Mouse (Mus musculus) limb, embryonic 13.5 days (tissue): ENCODE data around the gene Pkp4. TPM values are rescaled to one million over a fixed set of nuclear protein-coding genes. Genes with fewer than 3 reads are reported as not detected.

ENCODE experiments used
- ATAC-seq: fragments of 200-750 bp; cut with Nextera tagmentation; 2 replicates; pipeline ENCODE4 v1.8.0; 2017; ENCODE audit warnings: low read depth, moderate number of reproducible peaks, moderate TSS enrichment; ENCODE audit not compliant: low FRiP score
- H3K27ac ChIP-seq: fragments of 300-500 bp; sonication (generic); 2 replicates; pipeline ENCODE4 v1.5.1; 2015; ENCODE audit warnings: inconsistent platforms, mild to moderate bottlenecking, moderate library complexity
- H3K27me3 ChIP-seq: fragments of 300-500 bp; sonication (generic); 2 replicates; pipeline ENCODE4 v1.6.1; 2015; ENCODE audit warnings: mild to moderate bottlenecking, inconsistent platforms
- H3K36me3 ChIP-seq: fragments of 300-500 bp; sonication (generic); 2 replicates; pipeline ENCODE4 v1.6.1; 2015; ENCODE audit warnings: inconsistent platforms, mild to moderate bottlenecking, moderate library complexity
- H3K4me1 ChIP-seq: fragments of 300-500 bp; sonication (generic); 2 replicates; pipeline ENCODE4 v1.6.1; 2015; ENCODE audit warnings: inconsistent platforms
- H3K4me2 ChIP-seq: fragments of 300-500 bp; sonication (generic); replicated peaks from 2 replicates; pipeline ENCODE4 v1.6.1; 2015; ENCODE audit warnings: inconsistent platforms, mild to moderate bottlenecking, moderate library complexity
- H3K4me3 ChIP-seq: fragments of 300-500 bp; sonication (generic); 2 replicates; pipeline ENCODE4 v1.5.1; 2015; ENCODE audit warnings: moderate library complexity, mild to moderate bottlenecking, inconsistent platforms
- H3K9ac ChIP-seq: fragments of 300-500 bp; sonication (generic); 2 replicates; pipeline ENCODE4 v1.6.1; 2015; ENCODE audit warnings: mild to moderate bottlenecking, inconsistent platforms
- H3K9me3 ChIP-seq: fragments of 300-500 bp; sonication (generic); 2 replicates; pipeline ENCODE4 v1.6.1; 2016; ENCODE audit warnings: inconsistent platforms
- whole genome bisulfite sequencing: fragments of 180-500 bp; shearing (Covaris S2); methylation state at CpG from one replicate; pipeline ENCODE4 v1.1.7; 2015; 5-methylcytosine and 5-hydroxymethylcytosine counted together
- polyA plus RNA-seq: library from polyadenylated mRNA; unstranded; fragments of >200 nt; fragmentation: Nextera tagmentation; extraction: Ambion mirVana; gene quantifications from 2 replicates; pipeline ENCODE4 v1.2.1, GENCODE M21; 2015

Gene Pkp4
- polyA plus RNA-seq, 1 experiment from 2014 or later: 23.2 TPM

DNA sequence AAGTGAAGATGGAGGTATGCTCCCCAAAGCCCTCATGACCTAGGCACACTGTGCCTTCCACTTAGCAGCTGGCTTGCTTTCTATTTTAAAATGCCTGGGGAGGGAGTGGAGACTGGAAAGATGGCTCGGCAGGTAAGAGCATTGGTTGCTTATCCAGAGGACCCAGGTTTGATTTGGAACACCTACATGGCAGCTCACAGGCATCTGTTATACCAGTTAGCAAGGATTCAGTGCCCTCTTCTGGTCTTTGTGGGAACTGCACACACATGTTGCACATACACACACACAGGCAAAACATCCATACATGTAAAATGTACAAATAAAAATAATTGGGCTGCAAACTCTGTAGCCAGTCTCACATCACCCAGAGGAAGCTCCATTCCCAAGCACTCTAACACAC is 158.0 kb downstream of the Pkp4 start:
- Histone ChIP-seq H3K27me3 (no peaks in the 10 kb centered on the region), H3K4me2 (no peak overlapping the region), H3K27ac (no peak overlapping the region), H3K9ac (no peak overlapping the region), H3K4me1 (no peaks in the 10 kb centered on the region), H3K36me3 (peaks cover 55% of the 10 kb centered on the region), H3K4me3 (no peak overlapping the region), H3K9me3 (peaks cover 22% of the 10 kb centered on the region)
- WGBS: 100% methylated on average over 1 of the region's 1 CpGs
- no peak for ATAC-seq

DNA sequence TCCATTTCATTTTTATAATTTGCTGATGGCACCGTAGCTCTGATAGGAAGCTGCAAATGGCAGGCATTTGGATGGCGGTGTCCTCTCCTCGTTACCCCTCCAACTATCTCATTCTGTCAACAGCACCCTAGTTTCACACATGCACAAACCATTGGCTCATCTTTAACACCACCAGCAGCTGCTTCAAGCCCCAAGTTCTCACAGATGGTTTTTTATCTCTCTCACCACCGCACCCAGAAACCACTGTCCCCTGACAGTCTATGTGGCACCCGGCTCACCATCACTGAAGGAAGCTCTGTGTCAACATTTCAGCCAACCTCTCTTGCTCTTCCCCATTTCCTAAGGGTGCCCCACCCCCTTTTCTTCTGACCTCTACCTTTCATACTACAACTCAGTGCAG is 167.3 kb downstream of the Pkp4 start:
- no peak for ATAC-seq
- Histone ChIP-seq H3K4me1 (no peaks in the 10 kb centered on the region), H3K9me3 (no peaks in the 10 kb centered on the region), H3K4me3 (no peak overlapping the region), H3K9ac (no peak overlapping the region), H3K36me3 (peaks cover 30% of the 10 kb centered on the region), H3K27me3 (no peaks in the 10 kb centered on the region), H3K4me2 (no peak overlapping the region), H3K27ac (no peak overlapping the region)
- WGBS: 96% methylated on average over 5 of the region's 5 CpGs

DNA sequence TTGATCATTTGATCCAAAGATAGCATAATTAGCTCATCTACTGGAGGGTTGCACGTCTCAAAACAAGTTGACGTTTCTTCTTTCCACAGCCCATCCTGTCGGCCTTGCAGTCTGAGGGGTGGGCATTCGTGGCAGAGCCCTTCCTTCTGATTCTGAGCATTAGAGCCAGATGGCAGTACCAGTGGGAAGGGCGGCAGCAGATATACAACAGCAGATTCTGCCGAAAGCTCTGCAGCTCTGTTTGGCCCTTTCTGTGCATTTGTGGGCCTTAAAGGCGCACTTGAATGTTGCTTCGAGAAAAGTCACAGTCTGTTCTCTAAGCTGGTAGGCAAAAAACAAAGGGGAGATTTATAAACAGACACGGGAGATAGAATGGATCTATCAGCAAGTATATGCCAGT is 170.4 kb downstream of the Pkp4 start:
- ATAC-seq: no peak
- Histone ChIP-seq H3K4me3 (no peak overlapping the region), H3K27ac (no peak overlapping the region), H3K4me1 (no peaks in the 10 kb centered on the region), H3K4me2 (no peak overlapping the region), H3K9ac (no peak overlapping the region), H3K9me3 (no peaks in the 10 kb centered on the region), H3K36me3 (peaks cover 43% of the 10 kb centered on the region), H3K27me3 (no peaks in the 10 kb centered on the region)
- WGBS: 79% methylated on average over 9 of the region's 9 CpGs

DNA sequence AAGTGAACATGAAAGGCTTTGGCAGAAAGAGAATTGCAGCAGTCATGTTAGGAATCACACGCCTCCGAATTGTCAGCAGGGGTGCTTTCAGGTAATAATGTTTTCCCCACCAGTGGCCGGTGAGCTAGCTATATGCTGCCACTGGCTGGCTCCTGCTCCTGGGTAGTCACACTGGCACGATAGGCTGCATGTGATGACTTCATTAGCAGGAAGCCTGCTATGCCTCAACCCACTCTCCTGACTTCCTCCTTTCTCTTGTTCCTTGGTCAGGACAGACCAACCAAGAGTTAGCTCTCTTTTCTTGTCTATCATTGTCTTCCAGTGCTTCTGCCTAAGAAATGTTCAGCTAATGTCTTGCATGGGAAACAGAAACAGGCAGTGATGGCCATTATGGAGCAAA is 171.9 kb downstream of the Pkp4 start:
- H3K9me3 ChIP-seq: no peaks in the 10 kb centered on the region
- no peak for ATAC-seq
- no peaks in the 10 kb centered on the region for H3K27me3 ChIP-seq
- WGBS: 84% methylated on average over 4 of the region's 4 CpGs
- no peak overlapping the region for H3K4me2 ChIP-seq
- H3K4me3 ChIP-seq: no peak overlapping the region
- H3K27ac ChIP-seq: no peak overlapping the region
- no peaks in the 10 kb centered on the region for H3K4me1 ChIP-seq
- peaks cover 44% of the 10 kb centered on the region for H3K36me3 ChIP-seq
- no peak overlapping the region for H3K9ac ChIP-seq

DNA sequence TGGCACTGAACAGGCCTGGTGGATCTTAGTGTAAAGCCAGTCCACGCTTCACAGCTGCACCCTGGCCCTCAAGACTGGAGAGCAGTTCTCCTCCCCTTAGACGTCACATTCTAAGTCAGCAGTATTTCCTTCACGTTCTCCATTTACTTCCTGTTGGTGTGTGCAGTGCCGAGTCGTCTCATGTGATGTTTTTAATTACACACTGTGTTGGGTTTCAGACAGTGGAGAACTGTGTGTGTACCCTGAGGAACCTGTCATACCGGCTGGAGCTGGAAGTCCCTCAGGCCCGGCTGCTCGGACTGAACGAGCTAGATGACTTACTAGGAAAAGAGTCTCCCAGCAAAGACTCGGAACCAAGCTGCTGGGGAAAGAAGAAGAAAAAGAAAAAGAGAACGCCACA is 177.9 kb downstream of the Pkp4 start:
- no peak for ATAC-seq
- Histone ChIP-seq H3K9me3 (no peaks in the 10 kb centered on the region), H3K36me3 (peaks cover 63% of the 10 kb centered on the region), H3K4me3 (no peak overlapping the region), H3K27ac (no peak overlapping the region; the same call in 1 of the 2 replicates), H3K27me3 (no peaks in the 10 kb centered on the region), H3K9ac (no peak overlapping the region), H3K4me1 (no peaks in the 10 kb centered on the region), H3K4me2 (no peak overlapping the region)
- WGBS: 40% methylated on average over 11 of the region's 11 CpGs

DNA sequence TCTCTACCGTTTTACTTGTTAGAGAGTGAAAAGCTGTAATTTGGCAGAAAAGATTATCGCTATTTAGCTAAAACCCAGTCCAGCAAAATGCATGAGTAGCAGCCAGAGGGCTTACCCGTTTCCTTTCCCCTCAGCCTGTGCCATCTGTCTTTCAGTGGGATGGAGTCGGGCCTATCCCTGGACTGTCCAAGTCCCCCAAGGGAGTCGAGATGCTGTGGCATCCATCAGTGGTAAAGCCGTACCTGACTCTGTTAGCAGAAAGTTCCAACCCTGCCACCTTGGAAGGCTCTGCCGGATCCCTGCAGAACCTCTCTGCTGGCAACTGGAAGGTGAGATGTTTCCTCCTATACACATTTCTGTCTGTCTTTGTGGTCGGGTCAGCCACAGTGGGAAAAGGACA is 178.3 kb downstream of the Pkp4 start:
- no peak overlapping the region for H3K9ac ChIP-seq
- 81% methylated on average over 8 of the region's 8 CpGs for WGBS
- H3K27ac ChIP-seq: no peak overlapping the region
- H3K9me3 ChIP-seq: no peaks in the 10 kb centered on the region
- peaks cover 65% of the 10 kb centered on the region for H3K36me3 ChIP-seq
- no peak for ATAC-seq
- H3K27me3 ChIP-seq: no peaks in the 10 kb centered on the region
- no peak overlapping the region for H3K4me3 ChIP-seq
- no peak overlapping the region for H3K4me2 ChIP-seq
- H3K4me1 ChIP-seq: no peaks in the 10 kb centered on the region

DNA sequence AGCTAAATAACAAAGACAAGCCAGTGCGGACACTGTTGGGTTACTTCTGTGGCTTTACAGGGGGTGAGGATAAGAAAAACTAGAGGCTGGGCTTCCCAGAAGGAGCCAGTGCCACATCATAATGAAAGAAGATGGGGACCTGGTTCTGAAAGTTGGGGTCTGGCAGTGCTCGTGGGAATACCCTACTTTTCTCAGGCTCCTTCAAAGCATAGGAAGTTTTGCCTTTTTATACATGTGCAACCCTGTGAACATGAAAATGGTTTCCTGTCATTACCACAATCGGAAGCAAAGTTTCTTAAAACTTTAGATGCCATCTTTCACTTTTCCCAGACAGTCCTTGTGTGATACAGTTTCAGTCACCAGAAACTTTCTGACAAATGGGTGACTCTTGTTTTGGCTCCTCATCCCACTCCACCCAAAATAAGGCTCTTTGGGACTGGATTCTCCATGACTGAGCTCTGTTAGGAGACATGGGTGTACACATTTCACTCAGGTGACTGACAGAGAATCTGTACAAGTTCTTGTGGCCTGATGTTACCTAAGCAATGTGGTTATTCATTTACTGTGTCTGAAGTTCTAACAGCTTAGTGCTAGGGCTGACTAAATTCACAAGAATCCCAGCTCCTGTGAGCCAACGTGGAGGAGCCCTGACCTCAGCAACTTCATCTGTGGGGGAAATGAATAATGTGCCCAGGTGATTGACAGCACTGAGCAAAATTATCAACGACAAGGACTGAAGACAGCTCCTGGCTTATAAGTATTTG is 179.3 kb downstream of the Pkp4 start:
- Histone ChIP-seq H3K4me3 (no peak overlapping the region), H3K4me1 (no peaks in the 10 kb centered on the region), H3K4me2 (no peak overlapping the region), H3K9ac (no peak overlapping the region), H3K36me3 (peaks cover 66% of the 10 kb centered on the region), H3K27me3 (no peaks in the 10 kb centered on the region), H3K27ac (no peak overlapping the region), H3K9me3 (no peaks in the 10 kb centered on the region)
- 85% methylated on average over 5 of the region's 5 CpGs for WGBS
- no peak for ATAC-seq

DNA sequence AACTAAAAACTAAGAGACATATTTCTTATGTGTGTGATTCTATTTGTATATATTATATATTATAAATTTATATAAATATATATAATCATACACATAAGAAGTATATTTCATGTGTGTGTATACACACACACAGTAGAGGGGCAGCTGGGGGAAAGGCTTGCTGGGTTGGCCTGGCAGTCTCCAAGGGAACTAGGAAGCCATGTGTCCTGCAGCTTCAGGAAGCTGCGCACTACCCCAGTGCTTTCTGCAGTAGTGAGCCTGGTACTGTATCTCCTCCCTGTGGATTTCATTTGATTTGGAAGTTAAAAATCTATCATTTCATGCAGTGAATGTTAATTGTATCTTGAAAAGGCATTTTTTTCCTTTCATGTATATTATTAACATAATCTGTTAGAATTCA is 180.2 kb downstream of the Pkp4 start:
- no peaks in the 10 kb centered on the region for H3K4me1 ChIP-seq
- WGBS: 100% methylated on average over 1 of the region's 1 CpGs

DNA sequence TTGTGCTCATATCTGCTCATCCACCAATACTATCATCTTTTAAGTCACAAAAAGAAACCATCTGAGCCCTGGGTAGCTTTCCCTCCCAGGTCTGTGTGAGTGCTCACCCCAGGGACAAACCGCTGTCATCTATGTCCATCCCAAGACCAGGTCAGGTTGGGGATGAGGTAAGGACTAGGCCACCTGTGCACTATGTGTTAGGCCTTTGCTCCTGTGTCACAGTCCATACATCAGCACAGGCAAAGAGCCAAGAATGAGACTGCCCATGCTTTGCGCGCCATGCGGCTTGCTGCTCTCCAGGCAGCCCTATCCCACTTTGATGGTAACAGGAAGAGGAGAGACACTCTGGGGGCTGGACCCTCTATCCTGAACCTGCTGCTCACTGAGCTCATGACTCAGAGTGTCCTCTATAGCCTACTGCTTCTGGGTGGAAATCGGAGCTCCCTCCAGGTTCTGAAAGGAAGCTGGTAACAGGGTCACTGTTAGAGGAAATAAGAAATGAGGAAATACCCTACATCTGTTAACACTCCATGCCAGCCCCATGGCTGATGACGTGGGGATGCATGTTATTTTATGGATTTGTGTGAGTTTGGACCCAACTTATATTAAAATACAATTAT is 182.1 kb downstream of the Pkp4 start:
- no peak overlapping the region for H3K4me3 ChIP-seq
- H3K9ac ChIP-seq: no peak overlapping the region
- H3K9me3 ChIP-seq: no peaks in the 10 kb centered on the region
- no peak for ATAC-seq
- H3K36me3 ChIP-seq: peaks cover 74% of the 10 kb centered on the region
- no peaks in the 10 kb centered on the region for H3K4me1 ChIP-seq
- H3K27me3 ChIP-seq: no peaks in the 10 kb centered on the region
- no peak overlapping the region for H3K27ac ChIP-seq
- no peak overlapping the region for H3K4me2 ChIP-seq
- 90% methylated on average over 6 of the region's 6 CpGs for WGBS

More for the DNA sequence above, 180.2 kb downstream of the Pkp4 start:
- H3K4me2 ChIP-seq: no peak overlapping the region
- H3K27ac ChIP-seq: no peak overlapping the region
- no peak overlapping the region for H3K9ac ChIP-seq
- H3K36me3 ChIP-seq: peaks cover 72% of the 10 kb centered on the region
- no peaks in the 10 kb centered on the region for H3K27me3 ChIP-seq
- H3K4me3 ChIP-seq: no peak overlapping the region
- H3K9me3 ChIP-seq: no peaks in the 10 kb centered on the region
- ATAC-seq: no peak

DNA sequence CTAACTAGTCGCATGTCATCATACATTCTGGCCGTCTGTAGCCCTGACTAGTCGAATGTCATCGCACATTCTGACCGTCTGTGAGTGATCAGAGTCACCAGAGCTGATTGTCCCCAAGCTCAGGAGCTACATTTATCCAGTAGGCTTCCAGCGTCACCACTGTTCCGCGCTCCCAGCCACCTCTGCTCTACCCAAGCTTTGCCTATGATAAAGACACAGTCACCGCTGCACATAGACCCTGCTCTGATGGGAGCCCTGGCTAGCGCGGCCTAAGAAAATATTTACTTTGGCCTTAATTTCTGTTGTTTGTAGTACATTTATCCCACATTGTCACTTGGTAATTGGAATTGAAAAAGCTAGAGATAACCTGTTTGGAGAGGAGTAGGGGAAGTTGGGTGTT is 183.2 kb downstream of the Pkp4 start:
- no peak overlapping the region for H3K9ac ChIP-seq
- H3K36me3 ChIP-seq: peaks cover 79% of the 10 kb centered on the region
- H3K4me2 ChIP-seq: no peak overlapping the region
- no peaks in the 10 kb centered on the region for H3K4me1 ChIP-seq
- 96% methylated on average over 11 of the region's 11 CpGs for WGBS
- no peak overlapping the region for H3K27ac ChIP-seq
- no peaks in the 10 kb centered on the region for H3K27me3 ChIP-seq
- no peak overlapping the region for H3K4me3 ChIP-seq
- ATAC-seq: no peak
- no peaks in the 10 kb centered on the region for H3K9me3 ChIP-seq

DNA sequence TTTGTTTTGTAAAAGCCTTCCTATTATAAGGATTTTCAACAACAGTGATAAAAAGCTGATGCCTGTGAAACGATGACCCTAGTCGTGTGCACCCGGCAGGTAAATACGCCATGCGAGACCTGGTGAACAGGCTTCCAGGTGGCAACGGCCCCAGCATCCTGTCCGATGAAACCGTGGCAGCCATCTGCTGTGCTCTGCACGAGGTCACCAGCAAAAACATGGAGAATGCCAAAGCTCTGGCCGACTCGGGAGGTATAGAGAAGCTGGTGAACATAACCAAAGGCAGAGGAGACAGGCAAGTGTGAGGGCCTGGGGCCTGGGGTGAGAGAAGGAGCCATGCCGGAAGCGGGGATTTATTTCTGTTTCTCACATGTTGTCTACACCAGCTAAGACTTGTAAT is 184.0 kb downstream of the Pkp4 start:
- Histone ChIP-seq H3K9ac (no peak overlapping the region), H3K4me2 (no peak overlapping the region), H3K27me3 (no peaks in the 10 kb centered on the region), H3K36me3 (peaks cover 83% of the 10 kb centered on the region), H3K4me3 (no peak overlapping the region), H3K9me3 (no peaks in the 10 kb centered on the region), H3K27ac (no peak overlapping the region), H3K4me1 (no peaks in the 10 kb centered on the region)
- 95% methylated on average over 13 of the region's 13 CpGs for WGBS
- ATAC-seq: no peak

DNA sequence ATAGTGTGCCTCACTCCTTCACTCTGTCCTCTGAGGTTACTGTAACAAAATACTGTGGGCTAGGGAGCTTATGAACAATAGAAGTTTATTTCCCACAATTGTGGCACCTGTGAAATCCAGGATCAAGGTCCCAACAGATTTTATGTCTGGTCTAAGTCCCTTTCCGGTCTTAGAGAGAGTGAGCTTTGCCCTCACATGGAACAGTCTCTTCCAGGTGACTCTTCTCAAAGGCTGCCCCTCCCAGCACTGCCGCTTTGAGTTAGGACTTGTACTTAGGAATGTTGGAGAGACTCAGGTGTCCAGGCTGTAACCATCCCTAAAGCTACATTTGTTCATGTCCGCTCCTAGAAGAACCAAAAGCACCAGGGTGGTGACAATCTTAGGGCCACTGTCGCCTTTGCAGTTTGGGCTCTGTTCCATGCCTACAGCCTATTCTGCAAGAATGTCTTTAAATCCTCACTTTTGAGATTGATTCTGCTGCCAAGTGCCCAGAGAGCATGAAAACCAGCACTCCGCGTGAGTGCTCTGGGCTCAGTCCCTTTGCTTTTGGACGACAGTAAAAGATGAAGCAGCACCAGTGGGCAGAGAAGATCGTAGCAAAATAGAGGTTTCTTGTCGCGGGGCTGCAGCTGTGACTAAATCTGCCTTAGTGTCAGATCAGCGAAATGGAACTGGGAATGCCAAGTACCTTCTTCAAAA is 184.6 kb downstream of the Pkp4 start:
- Histone ChIP-seq H3K4me3 (no peak overlapping the region), H3K4me2 (no peak overlapping the region), H3K9ac (no peak overlapping the region), H3K27ac (no peak overlapping the region), H3K36me3 (peaks cover 82% of the 10 kb centered on the region), H3K27me3 (no peaks in the 10 kb centered on the region), H3K9me3 (no peaks in the 10 kb centered on the region), H3K4me1 (0 out of 2 replicates have a peak, but pooled peaks cover 5% of the 10 kb centered on the region)
- 92% methylated on average over 11 of the region's 11 CpGs for WGBS
- no peak for ATAC-seq
